Mouse (Mus musculus) forebrain, postnatal 0 days (tissue): ENCODE data around the gene Ticam1. TPM values are rescaled to one million over a fixed set of nuclear protein-coding genes. Genes with fewer than 3 reads are reported as not detected.

ENCODE experiments used
- ATAC-seq: fragments of 200-750 bp; cut with Nextera tagmentation; 2 replicates; pipeline ENCODE4 v1.8.0; 2017; ENCODE audit warnings: mild to moderate bottlenecking, moderate library complexity
- DNase-seq: peaks from one replicate; pipeline ENCODE4 v3.0.0-alpha.2; 2015
- H3K27ac ChIP-seq: fragments of 300-500 bp; sonication (generic); 2 replicates; pipeline ENCODE4 v1.5.1; 2014; ENCODE audit warnings: low read depth, mild to moderate bottlenecking, antibody characterized with exemption, low read length, moderate library complexity, mixed read lengths
- H3K27me3 ChIP-seq: fragments of 300-500 bp; sonication (generic); 2 replicates; pipeline ENCODE4 v1.6.1; 2014; ENCODE audit warnings: mild to moderate bottlenecking, low read length, mixed read lengths; ENCODE audit not compliant: insufficient read depth
- H3K36me3 ChIP-seq: fragments of 300-500 bp; sonication (generic); 2 replicates; pipeline ENCODE4 v1.6.1; 2014; ENCODE audit warnings: mild to moderate bottlenecking, moderate library complexity; ENCODE audit not compliant: insufficient read depth
- H3K4me1 ChIP-seq: fragments of 300-500 bp; sonication (generic); 2 replicates; pipeline ENCODE4 v1.6.1; 2014; ENCODE audit warnings: antibody characterized with exemption; ENCODE audit not compliant: insufficient read depth
- H3K4me2 ChIP-seq: fragments of 300-500 bp; sonication (generic); 2 replicates; pipeline ENCODE4 v1.6.1; 2014; ENCODE audit warnings: low read depth, mild to moderate bottlenecking, moderate library complexity
- H3K4me3 ChIP-seq: fragments of 300-500 bp; sonication (generic); 2 replicates; pipeline ENCODE4 v1.5.1; 2014; ENCODE audit warnings: low read depth, low read length, mixed read lengths
- H3K9ac ChIP-seq: fragments of 300-500 bp; sonication (generic); 2 replicates; pipeline ENCODE4 v1.6.1; 2014; ENCODE audit warnings: mild to moderate bottlenecking
- H3K9me3 ChIP-seq: fragments of 300-500 bp; sonication (generic); 2 replicates; pipeline ENCODE4 v1.6.1; 2016; ENCODE audit warnings: low read length
- CTCF ChIP-seq: sonication (generic); IDR thresholded peaks from 2 replicates; pipeline ENCODE4 v1.5.1; 2016; ENCODE audit warnings: antibody characterized with exemption, control low read depth, low read depth
- WGBS: fragments of 180-500 bp; shearing (Covaris S2); extraction: QIAGEN DNeasy Blood & Tissue Kit; methylation state at CpG from one replicate; pipeline ENCODE4 v1.1.7; 2014; 5-methylcytosine and 5-hydroxymethylcytosine counted together
- polyA plus RNA-seq: library from polyadenylated mRNA; unstranded; fragments of >200 nt; fragmentation: Nextera tagmentation; extraction: Ambion mirVana; gene quantifications from 2 replicates; pipeline ENCODE4 v1.2.1, GENCODE M21; 2015
- total RNA-seq: library from RNA; depleted of rRNA; stranded (reverse); fragments of >200 nt; gene quantifications from 2 replicates; pipeline ENCODE4 v1.2.3, GENCODE M21; 2014

Ticam1 gene
- total and polyA plus RNA-seq, 2 experiments from 2014 or later: 1.5 to 2.5 TPM

DNA sequence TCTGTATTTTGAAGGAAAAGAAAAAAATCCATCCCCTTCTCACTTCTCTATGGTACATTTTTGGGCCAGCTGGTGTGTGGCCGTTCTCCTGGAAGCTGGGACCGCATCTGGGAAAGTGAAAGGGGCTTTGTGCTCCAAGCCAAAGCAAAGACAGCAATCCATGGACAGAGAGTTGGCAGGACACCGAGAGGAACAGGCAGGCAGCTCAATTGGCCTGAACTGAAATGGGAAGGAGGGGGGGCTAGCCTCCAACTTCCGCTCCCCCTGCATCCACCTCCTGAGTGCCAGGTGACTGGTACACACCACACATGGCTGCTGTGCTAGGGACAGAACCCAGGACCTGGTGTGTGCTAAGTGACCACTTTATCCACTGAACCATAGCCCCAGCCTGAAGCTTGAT lies 6.2 kb upstream of the Ticam1 start:
- no peaks in the 10 kb centered on the region for H3K36me3 ChIP-seq
- no peak overlapping the region for H3K4me3 ChIP-seq
- no peaks in the 10 kb centered on the region for H3K4me1 ChIP-seq
- H3K27ac ChIP-seq: no peak overlapping the region
- no peaks in the 10 kb centered on the region for H3K9me3 ChIP-seq
- ATAC-seq (peak; percentile 36; the same call in 1 of the 2 replicates), DNase-seq (peak; percentile 24)
- no peaks in the 10 kb centered on the region for H3K27me3 ChIP-seq
- H3K9ac ChIP-seq: no peak overlapping the region
- 60% methylated on average over 4 of the region's 4 CpGs for WGBS
- H3K4me2 ChIP-seq: no peak overlapping the region
- no peak for TF ChIP-seq CTCF

DNA sequence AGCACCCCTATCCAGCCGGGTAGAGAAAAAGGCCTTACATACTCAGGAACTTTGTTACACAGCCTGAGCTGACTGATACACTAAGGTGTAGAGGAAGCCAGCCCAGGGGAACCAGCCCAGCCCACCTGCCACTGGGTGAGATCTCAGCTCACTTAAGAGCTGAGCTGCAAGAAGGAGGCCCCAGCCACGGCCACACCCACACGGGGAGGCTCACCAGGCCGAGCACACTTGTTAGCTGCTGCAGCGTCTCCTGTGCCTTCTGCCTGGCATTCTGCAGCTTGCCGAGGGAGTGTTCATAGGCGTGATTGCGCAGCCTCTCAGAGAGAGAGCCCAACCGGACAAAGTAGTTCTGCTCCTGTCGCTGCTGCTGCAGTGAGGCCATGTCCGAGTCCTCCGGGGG lies 4.6 kb upstream of the Ticam1 start:
- H3K4me1 ChIP-seq: peaks cover 2% of the 10 kb centered on the region; the same call in 1 of the 2 replicates
- no peaks in the 10 kb centered on the region for H3K36me3 ChIP-seq
- DNase-seq: no peak
- WGBS: 93% methylated on average over 12 of the region's 12 CpGs
- TF ChIP-seq CTCF: no peak
- H3K9ac ChIP-seq: no peak overlapping the region
- no peaks in the 10 kb centered on the region for H3K27me3 ChIP-seq
- no peaks in the 10 kb centered on the region for H3K9me3 ChIP-seq
- H3K27ac ChIP-seq: no peak overlapping the region
- no peak overlapping the region for H3K4me3 ChIP-seq
- H3K4me2 ChIP-seq: no peak overlapping the region
- ATAC-seq: no peak

DNA sequence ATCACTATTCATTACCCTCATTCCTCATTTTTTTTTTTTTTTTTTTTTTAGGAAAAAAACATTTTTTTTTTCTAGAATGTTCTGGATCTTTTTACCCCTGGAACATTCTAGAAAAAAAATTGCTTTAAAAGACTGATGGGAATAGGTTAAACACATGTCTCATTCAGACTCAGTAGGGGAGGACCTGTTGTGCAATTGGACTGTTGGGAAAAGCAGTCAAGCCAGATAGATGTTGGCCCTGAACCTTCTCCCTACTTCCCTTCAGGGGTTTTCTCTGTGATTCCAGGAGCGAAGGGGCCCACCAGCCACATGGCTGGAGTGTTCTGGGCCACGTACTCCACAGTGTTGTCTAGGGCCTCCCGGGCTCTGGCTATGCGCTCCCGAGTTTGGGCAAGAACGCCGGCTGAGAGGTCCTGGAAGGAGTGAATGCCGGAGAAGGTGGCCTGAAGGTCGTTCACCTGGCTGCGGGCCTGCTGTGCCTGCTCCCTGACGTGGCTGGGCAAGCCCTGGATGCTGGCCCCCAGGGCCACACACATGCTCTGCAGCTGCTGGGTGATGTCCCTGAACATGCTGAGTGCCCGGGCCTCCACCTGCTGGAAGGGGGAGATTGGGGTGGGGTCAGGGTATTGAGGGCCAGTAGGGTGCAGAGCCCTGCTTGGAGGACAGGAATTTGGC lies 3.0 kb upstream of the Ticam1 start:
- ATAC-seq: no peak
- no peak overlapping the region for H3K27ac ChIP-seq
- peaks cover 5% of the 10 kb centered on the region; the same call in 1 of the 2 replicates for H3K4me1 ChIP-seq
- H3K36me3 ChIP-seq: no peaks in the 10 kb centered on the region
- no peak for DNase-seq
- no peaks in the 10 kb centered on the region for H3K9me3 ChIP-seq
- H3K4me3 ChIP-seq: no peak overlapping the region
- H3K27me3 ChIP-seq: no peaks in the 10 kb centered on the region
- no peak overlapping the region for H3K9ac ChIP-seq
- 88% methylated on average over 12 of the region's 12 CpGs for whole genome bisulfite sequencing
- H3K4me2 ChIP-seq: no peak overlapping the region
- no peak for TF ChIP-seq CTCF

GRCm38 (mm10) chr17:56278340-56278739 lies 1.8 kb upstream of the Ticam1 start:
- DNase-seq (no peak), ATAC-seq (no peak)
- Histone ChIP-seq H3K4me3 (no peak overlapping the region), H3K9me3 (no peaks in the 10 kb centered on the region), H3K9ac (no peak overlapping the region), H3K4me1 (peaks cover 5% of the 10 kb centered on the region; the same call in 1 of the 2 replicates), H3K27ac (no peak overlapping the region), H3K4me2 (no peak overlapping the region), H3K36me3 (no peaks in the 10 kb centered on the region), H3K27me3 (no peaks in the 10 kb centered on the region)
- TF ChIP-seq CTCF: no peak
- WGBS: 93% methylated on average over 5 of the region's 5 CpGs

DNA sequence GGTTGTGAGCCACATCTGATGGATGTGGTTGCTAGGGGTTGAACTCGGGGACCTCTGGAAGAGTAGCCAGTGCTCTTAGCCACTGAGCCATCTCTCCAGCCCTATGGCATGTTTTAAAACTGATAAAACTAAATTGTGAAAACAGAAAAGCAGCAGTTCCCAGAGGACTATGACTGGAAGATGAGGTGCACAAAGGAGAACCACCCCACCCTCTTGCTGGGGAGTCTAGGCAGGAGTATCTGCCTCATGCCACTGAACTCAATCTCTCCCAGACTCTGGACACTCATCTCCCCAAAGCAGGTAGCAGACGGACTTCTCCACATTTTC lies 944 bp upstream of the Ticam1 start:
- Histone ChIP-seq H3K4me2 (no peak overlapping the region), H3K36me3 (no peaks in the 10 kb centered on the region), H3K9ac (no peak overlapping the region), H3K9me3 (no peaks in the 10 kb centered on the region), H3K27me3 (no peaks in the 10 kb centered on the region), H3K4me3 (no peak overlapping the region), H3K4me1 (peaks cover 5% of the 10 kb centered on the region; the same call in 1 of the 2 replicates), H3K27ac (no peak overlapping the region)
- ATAC-seq (no peak), DNase-seq (no peak)
- TF ChIP-seq CTCF: no peak
- 45% methylated on average over 2 of the region's 2 CpGs for WGBS

DNA sequence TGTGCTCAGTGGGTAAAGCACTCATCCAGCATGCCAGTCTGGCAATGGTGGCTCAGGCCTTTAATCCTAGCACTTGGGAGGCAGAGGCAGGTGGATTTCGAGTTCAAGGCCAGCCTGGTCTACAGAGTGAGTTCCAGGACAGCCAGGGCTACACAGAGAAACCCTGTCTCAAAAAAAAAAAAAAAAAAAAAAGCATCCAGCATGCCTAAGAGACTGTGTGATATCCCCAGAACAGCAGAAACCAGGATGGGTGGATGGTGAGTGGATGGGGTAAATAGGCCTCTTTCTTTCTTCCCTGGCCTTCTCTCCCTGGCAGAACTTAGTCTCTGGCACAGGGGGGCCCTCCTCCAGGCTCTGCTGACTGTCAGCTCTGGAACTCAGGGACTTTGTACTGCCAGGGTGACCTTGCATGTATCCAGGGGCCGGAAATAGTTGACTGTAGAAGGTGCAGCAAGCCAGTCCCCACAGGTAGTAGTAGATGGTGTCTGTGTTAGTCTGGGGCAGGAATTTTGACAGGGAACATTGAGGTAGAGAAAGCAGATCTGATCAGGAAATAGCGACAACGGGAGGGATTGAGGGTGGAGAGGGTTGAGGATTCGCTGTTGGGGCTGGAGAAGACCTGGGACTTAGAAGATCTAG lies 625 bp downstream of the Ticam1 start:
- H3K9me3 ChIP-seq: no peaks in the 10 kb centered on the region
- H3K27ac ChIP-seq: peak overlapping the region; percentile 29; the same call in 1 of the 2 replicates
- 34% methylated on average over 5 of the region's 5 CpGs for WGBS
- H3K4me3 ChIP-seq: peak overlapping the region; percentile 46
- no peaks in the 10 kb centered on the region for H3K36me3 ChIP-seq
- ATAC-seq (no peak), DNase-seq (no peak)
- TF ChIP-seq CTCF: no peak
- peak overlapping the region; percentile 74 for H3K4me2 ChIP-seq
- peaks cover 5% of the 10 kb centered on the region; the same call in 1 of the 2 replicates for H3K4me1 ChIP-seq
- no peaks in the 10 kb centered on the region for H3K27me3 ChIP-seq
- peak overlapping the region; percentile 48 for H3K9ac ChIP-seq

DNA sequence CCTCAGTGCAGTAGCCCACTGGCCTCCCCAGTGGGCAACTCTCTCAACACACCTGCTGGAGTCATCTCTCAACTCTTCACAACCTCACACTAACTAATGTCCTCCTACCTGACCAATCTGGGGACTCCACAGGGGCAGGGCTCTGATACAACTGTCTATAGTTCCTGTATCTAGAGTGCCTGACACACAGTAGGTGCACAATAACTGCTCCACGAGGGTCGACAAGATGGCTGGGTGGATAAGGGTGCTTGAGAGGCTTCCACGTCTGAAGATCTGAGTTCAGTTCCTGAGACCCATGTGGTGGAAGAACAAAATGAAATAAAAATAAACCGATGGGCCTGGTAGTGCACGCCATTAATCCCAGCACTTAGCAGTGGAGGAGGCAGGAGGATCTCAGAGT lies 2.6 kb downstream of the Ticam1 start:
- no peak overlapping the region for H3K4me2 ChIP-seq
- H3K9me3 ChIP-seq: no peaks in the 10 kb centered on the region
- ATAC-seq (no peak), DNase-seq (no peak)
- 91% methylated on average over 5 of the region's 5 CpGs for WGBS
- H3K36me3 ChIP-seq: no peaks in the 10 kb centered on the region
- H3K4me1 ChIP-seq: peaks cover 6% of the 10 kb centered on the region; the same call in 1 of the 2 replicates
- no peak for TF ChIP-seq CTCF
- H3K9ac ChIP-seq: no peak overlapping the region
- no peak overlapping the region for H3K27ac ChIP-seq
- H3K4me3 ChIP-seq: no peak overlapping the region
- H3K27me3 ChIP-seq: no peaks in the 10 kb centered on the region
